Mouse (Mus musculus) olfactory bulb, adult 2 months (tissue): ENCODE results near the gene Grid2.

Experiments used
- CTCF ChIP-seq: fragments of 200-500 bp; IDR thresholded peaks from 2 replicates; pipeline ENCODE4 v1.5.1; 2012; ENCODE audit warnings: low read depth, mild to moderate bottlenecking, low read length, moderate library complexity; ENCODE audit not compliant: insufficient read depth
- POLR2A ChIP-seq: fragments of 200-500 bp; IDR thresholded peaks from 2 replicates; pipeline ENCODE4 v1.6.1; 2012; ENCODE audit warnings: mild to moderate bottlenecking, low read depth, low read length, moderate library complexity; ENCODE audit not compliant: insufficient read depth

DNA sequence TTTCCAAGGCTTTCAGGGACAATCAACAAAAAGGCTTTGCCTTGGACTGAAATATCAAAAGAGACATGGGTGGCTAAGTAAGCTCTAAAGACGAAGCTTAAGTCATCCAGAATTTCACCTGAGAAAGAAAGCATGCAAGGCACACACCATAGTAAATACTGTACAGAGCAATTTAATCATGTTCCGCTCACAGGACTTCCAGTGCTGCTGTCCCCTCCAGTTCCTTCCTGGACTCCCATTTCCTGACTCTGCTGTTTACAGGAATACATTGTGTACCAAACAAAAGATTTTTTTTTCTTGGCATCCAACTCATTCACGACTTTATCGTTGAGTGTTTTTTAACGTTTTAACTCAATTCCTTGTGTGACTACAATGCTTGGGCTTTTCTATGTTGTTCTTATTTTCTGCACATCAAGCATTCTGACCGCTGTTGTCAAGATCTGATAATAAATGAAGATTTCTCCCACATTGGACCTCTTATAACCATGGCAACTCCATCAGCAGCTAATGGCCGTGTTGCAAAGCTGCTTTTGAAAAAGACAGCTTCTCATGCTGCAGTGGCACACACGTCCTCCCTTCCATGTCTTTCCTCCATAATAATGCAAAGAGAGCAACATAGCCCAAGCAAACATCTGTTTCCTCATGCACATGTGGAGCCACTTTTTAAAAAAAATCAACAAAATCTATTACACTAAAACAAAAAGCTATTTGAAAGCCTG is 1361.9 kb downstream of the Grid2 start:
- no peak for TF ChIP-seq POLR2A
- TF ChIP-seq CTCF, result no peak
